Mouse (Mus musculus): ENCODE measurements around the gene Epo. TPM values are rescaled to one million over a fixed set of nuclear protein-coding genes. Genes with fewer than 3 reads are reported as not detected.

Epo gene
- polyA plus RNA-seq, 1 experiment from 2014 or later: not detected

DNA sequence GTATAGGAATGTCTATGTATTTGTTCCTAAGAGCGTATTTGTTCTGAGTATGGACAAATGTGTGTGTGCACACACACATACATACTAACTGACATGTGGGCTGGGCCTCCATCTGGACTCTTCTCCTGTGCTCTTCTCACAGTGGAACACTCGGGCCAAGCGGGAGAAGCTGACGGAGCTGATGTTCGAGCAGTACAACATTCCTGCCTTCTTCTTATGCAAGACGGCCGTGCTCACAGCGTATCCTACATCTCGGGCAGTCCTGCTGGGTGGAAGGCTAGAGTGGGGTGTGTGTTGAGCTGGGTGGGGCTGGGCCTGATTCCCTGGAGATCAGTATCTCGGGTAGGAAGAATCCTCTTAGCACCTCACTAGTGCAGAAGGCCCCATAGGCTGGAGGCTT, 29.9 kb upstream of the Epo start:
- WGBS: 76% methylated on average over 10 of the region's 10 CpGs
- no peak overlapping the region for H3K4me2 ChIP-seq
- H3K9ac ChIP-seq: no peak overlapping the region
- H3K4me1 ChIP-seq (replicated peaks): no peaks in the 10 kb centered on the region
- no peak overlapping the region for H3K27ac ChIP-seq (replicated peaks)
- no peak overlapping the region for H3K4me3 ChIP-seq
- H3K36me3 ChIP-seq: peaks cover 18% of the 10 kb centered on the region
- no peaks in the 10 kb centered on the region for H3K9me3 ChIP-seq
- no peaks in the 10 kb centered on the region for H3K27me3 ChIP-seq
- no peak for ATAC-seq (ENCODE audit: low FRiP score, low read depth)

DNA sequence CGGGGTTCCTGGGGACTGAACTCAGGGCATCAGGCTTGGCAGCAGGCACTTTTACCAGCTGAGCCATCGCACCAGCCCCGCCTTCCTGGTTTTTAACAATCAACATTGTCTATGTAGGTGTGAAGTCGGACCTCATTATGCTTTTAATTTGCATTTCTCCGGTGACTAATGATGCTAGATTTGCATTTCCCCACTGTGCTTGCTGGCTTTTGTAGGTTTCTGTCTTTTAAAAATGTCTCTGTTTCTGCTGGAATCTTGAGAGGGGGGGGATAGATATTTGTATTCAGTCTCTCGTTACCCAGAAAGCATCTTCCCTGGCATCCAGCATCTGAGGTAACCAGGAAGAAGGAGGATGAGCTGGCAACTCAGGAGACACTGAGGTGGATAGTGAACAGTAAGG, 28.5 kb upstream of the Epo start:
- Histone ChIP-seq H3K36me3 (peaks cover 11% of the 10 kb centered on the region), H3K9me3 (no peaks in the 10 kb centered on the region), H3K4me3 (no peak overlapping the region), H3K27me3 (no peaks in the 10 kb centered on the region), H3K9ac (no peak overlapping the region), H3K27ac (replicated peaks) (no peak overlapping the region), H3K4me1 (replicated peaks) (no peaks in the 10 kb centered on the region), H3K4me2 (no peak overlapping the region)
- no peak for ATAC-seq (ENCODE audit: low FRiP score, low read depth)
- 46% methylated on average over 6 of the region's 6 CpGs for WGBS

DNA sequence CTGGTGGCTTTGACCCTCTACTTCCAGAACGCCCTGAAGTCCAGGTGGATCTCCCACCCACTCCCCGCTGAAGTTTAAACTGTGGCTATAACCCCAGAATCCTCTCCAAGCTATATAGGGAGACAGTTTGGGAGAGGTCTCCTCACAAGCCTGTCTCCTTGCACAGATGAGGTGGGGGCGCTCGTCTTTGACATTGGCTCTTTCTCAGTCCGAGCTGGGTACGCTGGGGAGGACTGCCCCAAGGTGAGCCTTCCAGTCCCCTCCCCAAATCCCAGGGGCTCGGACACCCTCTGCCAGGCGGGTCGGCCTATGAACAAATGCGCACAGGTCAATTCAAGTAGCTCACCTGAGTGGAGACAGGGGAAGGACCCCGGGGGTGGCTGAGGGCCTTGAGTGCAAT, 20.9 kb upstream of the Epo start:
- peak; percentile 39; the same call in 1 of the 2 replicates for ATAC-seq (ENCODE audit: low FRiP score, low read depth)
- no peaks in the 10 kb centered on the region for H3K36me3 ChIP-seq
- 50% methylated on average over 11 of the region's 11 CpGs for WGBS
- H3K9ac ChIP-seq: peak overlapping the region; percentile 82
- H3K4me3 ChIP-seq: peak overlapping the region; percentile 72
- H3K4me2 ChIP-seq: peak overlapping the region; percentile 80
- no peaks in the 10 kb centered on the region for H3K9me3 ChIP-seq
- peak overlapping the region; percentile 87 for H3K27ac ChIP-seq (replicated peaks)
- H3K27me3 ChIP-seq: no peaks in the 10 kb centered on the region
- peaks cover 22% of the 10 kb centered on the region for H3K4me1 ChIP-seq (replicated peaks)

DNA sequence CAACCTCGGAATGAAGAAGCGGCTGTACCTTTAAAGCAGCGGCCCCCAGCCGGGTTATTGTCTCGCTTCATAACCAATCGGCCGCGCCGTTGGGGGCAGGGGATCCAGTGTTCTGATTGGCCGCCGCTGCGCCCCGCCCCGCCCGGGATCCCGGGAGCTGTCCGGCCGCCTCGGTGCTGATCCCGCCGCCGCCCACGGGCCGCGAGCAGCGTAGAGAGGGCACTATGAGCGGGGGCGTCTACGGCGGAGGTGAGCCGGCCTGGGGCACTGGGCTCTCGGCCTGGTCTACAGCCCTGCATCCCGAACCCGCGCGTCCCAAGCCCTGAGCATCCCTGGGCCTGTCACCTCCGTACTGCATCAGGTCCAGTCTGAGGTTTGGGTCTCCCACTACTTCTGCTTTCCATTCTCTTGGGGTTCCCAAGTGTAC, 20.4 kb upstream of the Epo start, which contains the start of gene Actl6b:
Gene Actl6b, plus strand, starts transcription at position 107 of the 427 bp plus-strand sequence.
- no peaks in the 10 kb centered on the region for H3K36me3 ChIP-seq
- no peaks in the 10 kb centered on the region for H3K9me3 ChIP-seq
- peak; percentile 96 for ATAC-seq (ENCODE audit: low FRiP score, low read depth)
- peak within 1 kb of the TSS; percentile 82 for H3K9ac ChIP-seq
- peak within 1 kb of the TSS; percentile 80 for H3K4me2 ChIP-seq
- H3K27ac ChIP-seq (replicated peaks): peak within 1 kb of the TSS; percentile 87
- H3K4me3 ChIP-seq: peak within 1 kb of the TSS; percentile 72
- H3K27me3 ChIP-seq: no peaks in the 10 kb centered on the region
- H3K4me1 ChIP-seq (replicated peaks): peaks cover 22% of the 10 kb centered on the region
- 1% methylated on average over 36 of the region's 37 CpGs for WGBS

DNA sequence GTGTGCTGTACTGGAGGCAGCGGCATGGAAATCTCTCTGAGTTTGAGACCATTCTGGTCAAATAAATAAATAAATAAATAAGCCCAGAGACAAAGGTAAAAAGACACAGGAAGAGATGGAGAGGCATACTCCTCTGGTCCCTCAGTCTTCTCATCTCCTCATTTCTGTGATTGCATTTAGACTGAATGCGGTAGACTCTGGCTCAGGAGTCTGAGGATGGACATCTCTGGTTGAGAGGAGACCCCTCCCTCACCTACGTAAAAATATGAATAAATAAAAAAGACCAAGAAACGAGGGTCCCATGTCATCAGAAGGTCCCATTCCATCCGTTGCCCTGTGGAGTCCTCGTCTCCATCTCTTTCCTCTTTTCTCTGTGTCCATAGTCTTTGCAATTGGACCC, 20.0 kb upstream of the Epo start:
- Histone ChIP-seq H3K27ac (replicated peaks) (peak overlapping the region; percentile 87), H3K4me2 (peak overlapping the region; percentile 80)

DNA sequence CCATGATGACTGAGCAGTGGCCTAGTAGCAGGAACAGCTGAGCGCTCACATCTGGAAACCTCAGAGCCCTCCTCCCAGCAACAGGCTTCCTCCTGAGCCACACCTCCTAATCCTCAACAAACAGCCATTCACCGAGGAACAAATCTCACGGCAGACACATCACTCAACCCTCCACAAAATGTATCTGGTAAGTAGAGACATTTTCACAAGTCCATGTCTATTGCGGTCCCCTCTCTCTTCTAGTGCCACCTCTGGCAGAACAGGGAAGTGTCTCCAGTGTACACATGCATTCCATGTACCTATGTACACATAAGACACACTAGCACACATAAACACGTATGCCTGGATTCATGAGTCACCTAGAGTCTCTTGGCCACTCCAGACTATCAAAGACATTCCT, 18.1 kb upstream of the Epo start:
- no peak overlapping the region for H3K4me3 ChIP-seq
- 82% methylated on average over 5 of the region's 5 CpGs for WGBS
- H3K4me2 ChIP-seq: no peak overlapping the region
- H3K27ac ChIP-seq (replicated peaks): no peak overlapping the region
- no peaks in the 10 kb centered on the region for H3K36me3 ChIP-seq
- ATAC-seq (ENCODE audit: low FRiP score, low read depth): no peak
- H3K4me1 ChIP-seq (replicated peaks): peaks cover 22% of the 10 kb centered on the region
- H3K9ac ChIP-seq: no peak overlapping the region
- H3K27me3 ChIP-seq: no peaks in the 10 kb centered on the region
- H3K9me3 ChIP-seq: no peaks in the 10 kb centered on the region

More for the DNA sequence above, 20.0 kb upstream of the Epo start:
- ATAC-seq (ENCODE audit: low FRiP score, low read depth): peak; percentile 67
- Histone ChIP-seq H3K27me3 (no peaks in the 10 kb centered on the region), H3K9ac (peak overlapping the region; percentile 53), H3K36me3 (no peaks in the 10 kb centered on the region), H3K9me3 (no peaks in the 10 kb centered on the region), H3K4me1 (replicated peaks) (peaks cover 22% of the 10 kb centered on the region), H3K4me3 (peak overlapping the region; percentile 72)
- 20% methylated on average over 6 of the region's 6 CpGs for WGBS

DNA sequence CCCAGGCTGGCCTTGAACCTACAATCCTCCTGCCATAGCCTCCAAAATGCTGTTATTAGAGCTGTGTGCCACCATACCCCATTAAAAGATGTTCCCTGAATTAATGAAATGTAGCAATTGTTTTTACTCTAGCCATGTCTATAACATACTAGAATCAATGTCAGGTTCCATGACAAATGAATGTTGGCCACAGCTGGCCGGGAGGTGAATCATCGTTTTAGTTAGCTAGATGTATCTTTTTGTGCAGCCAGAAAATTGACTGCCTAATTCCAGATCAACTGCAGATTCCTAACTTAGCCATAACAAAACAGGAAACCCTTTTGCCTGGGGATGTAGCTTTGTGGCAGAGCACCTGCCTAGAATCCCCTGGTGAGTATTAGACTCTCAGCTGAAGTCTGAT, 16.8 kb upstream of the Epo start:
- no peak overlapping the region for H3K4me3 ChIP-seq
- H3K9ac ChIP-seq: no peak overlapping the region
- ATAC-seq (ENCODE audit: low FRiP score, low read depth): no peak
- no peaks in the 10 kb centered on the region for H3K27me3 ChIP-seq
- H3K4me1 ChIP-seq (replicated peaks): peaks cover 14% of the 10 kb centered on the region
- H3K4me2 ChIP-seq: no peak overlapping the region
- H3K27ac ChIP-seq (replicated peaks): no peak overlapping the region
- no peaks in the 10 kb centered on the region for H3K9me3 ChIP-seq
- 81% methylated on average over 2 of the region's 2 CpGs for WGBS
- no peaks in the 10 kb centered on the region for H3K36me3 ChIP-seq

DNA sequence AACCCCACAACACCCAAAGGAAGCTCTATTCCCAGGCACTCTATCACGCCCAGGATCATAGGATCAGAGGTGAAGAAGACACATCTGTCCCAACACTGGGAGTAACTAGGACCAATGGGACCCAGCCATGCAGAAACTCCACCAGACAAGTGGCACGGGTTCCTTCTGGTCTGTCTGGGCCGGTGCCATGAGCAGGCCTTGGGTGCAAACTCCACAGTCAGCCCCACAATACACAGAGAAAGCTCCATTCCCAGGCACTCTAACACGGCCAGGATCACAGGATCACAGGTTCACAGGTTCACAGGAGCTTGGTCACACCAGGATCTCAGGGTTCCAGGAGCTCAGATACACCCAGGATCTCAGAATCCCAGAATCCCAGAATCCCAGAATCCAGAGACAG, 12.6 kb upstream of the Epo start:
- no peaks in the 10 kb centered on the region for H3K36me3 ChIP-seq

DNA sequence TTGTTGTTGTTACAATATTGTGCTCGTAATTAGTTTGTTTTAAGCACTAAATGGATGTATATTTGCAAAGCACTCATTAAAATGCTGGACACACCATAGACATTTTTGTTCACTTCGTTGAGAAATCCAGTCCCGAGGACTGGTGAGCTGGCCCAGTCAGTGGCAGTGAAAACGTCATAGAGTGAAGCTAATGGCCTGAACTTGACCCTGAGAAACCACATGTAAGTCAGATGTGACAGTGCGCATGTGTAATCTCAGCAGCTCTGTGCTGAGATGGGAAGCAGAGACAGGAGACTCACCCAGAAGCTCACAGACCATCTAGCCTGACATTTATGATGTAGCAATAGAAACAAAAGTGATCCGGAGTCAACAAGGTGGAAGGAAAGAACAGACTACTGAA, 11.9 kb upstream of the Epo start:
- H3K4me1 ChIP-seq (replicated peaks): no peaks in the 10 kb centered on the region
- H3K9ac ChIP-seq: no peak overlapping the region
- no peaks in the 10 kb centered on the region for H3K27me3 ChIP-seq
- ATAC-seq (ENCODE audit: low FRiP score, low read depth): no peak
- no peak overlapping the region for H3K4me3 ChIP-seq
- H3K4me2 ChIP-seq: no peak overlapping the region
- WGBS: 66% methylated on average over 6 of the region's 6 CpGs
- no peaks in the 10 kb centered on the region for H3K36me3 ChIP-seq
- no peaks in the 10 kb centered on the region for H3K9me3 ChIP-seq
- H3K27ac ChIP-seq (replicated peaks): no peak overlapping the region

More for the DNA sequence above, 12.6 kb upstream of the Epo start:
- no peaks in the 10 kb centered on the region for H3K4me1 ChIP-seq (replicated peaks)
- H3K27me3 ChIP-seq: no peaks in the 10 kb centered on the region
- H3K4me2 ChIP-seq: no peak overlapping the region
- H3K27ac ChIP-seq (replicated peaks): no peak overlapping the region
- H3K9ac ChIP-seq: no peak overlapping the region
- ATAC-seq (ENCODE audit: low FRiP score, low read depth): no peak
- 78% methylated on average over 4 of the region's 4 CpGs for WGBS
- H3K9me3 ChIP-seq: no peaks in the 10 kb centered on the region
- H3K4me3 ChIP-seq: no peak overlapping the region

DNA sequence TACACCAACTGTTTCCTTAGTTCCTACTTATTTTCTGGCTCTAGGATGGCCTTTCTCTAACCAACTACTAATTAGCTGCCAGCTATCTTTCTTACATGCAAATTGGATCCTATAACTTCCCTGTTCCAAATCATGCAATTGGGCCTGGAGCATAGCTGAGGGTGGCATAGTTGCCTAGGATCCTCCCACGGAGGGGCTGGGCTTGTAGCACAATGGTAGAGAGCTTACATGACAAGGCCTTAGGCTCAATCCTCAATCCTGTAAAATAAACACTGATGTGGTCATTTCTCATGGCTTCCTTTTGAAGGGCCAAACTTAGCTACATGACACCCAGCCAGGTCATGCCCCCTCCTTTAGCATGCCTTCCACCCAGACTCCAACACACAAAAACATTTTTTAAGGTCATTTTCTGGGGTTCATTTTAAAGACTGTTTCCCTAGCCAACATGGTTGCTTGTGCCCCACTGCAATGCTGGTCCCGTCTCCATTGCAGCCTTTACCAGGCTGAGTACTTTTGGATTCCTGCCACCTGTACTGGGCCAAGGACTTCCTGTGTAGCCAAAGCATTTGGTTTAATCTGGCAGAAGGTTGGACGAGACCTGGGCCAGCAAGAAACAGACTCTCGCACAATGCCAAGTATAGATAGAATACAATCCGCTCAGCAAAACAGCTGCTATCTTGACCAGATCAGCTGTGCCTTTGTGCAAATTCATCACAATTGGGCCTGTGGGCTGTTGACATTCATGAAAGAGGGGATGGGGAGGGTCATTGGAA, 8.9 kb upstream of the Epo start:
- Histone ChIP-seq H3K4me3 (no peak overlapping the region), H3K4me2 (no peak overlapping the region), H3K9ac (no peak overlapping the region), H3K36me3 (no peaks in the 10 kb centered on the region), H3K27ac (replicated peaks) (peak overlapping the region; percentile 11; the same call in 1 of the 2 replicates), H3K9me3 (no peaks in the 10 kb centered on the region), H3K27me3 (no peaks in the 10 kb centered on the region), H3K4me1 (replicated peaks) (no peaks in the 10 kb centered on the region)
- 62% methylated on average over 5 of the region's 5 CpGs for WGBS
- ATAC-seq (ENCODE audit: low FRiP score, low read depth): no peak

DNA sequence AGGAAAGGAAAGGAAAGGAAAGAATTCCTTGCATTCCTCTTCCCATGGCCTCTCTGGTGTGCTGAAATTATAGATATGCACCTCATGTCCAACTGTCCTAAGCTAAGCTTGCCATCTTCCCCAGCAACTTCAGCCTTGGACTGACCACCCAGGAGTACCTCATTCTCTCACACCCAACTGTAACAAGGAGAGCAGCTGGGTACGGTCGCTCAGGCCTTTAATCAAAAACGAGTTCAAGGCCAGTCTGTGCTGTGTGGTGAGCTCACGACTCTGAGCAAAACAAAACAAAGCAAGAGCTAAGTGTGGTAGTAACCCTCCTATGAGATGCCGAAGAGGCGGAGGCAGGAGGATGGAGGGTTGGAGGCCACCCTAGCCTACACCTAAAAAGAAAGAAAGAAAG, 7.9 kb upstream of the Epo start:
- H3K4me3 ChIP-seq: no peak overlapping the region
- H3K27me3 ChIP-seq: no peaks in the 10 kb centered on the region
- no peaks in the 10 kb centered on the region for H3K36me3 ChIP-seq
- H3K27ac ChIP-seq (replicated peaks): no peak overlapping the region
- no peaks in the 10 kb centered on the region for H3K4me1 ChIP-seq (replicated peaks)
- ATAC-seq (ENCODE audit: low FRiP score, low read depth): no peak
- 79% methylated on average over 6 of the region's 6 CpGs for WGBS
- no peaks in the 10 kb centered on the region for H3K9me3 ChIP-seq
- no peak overlapping the region for H3K4me2 ChIP-seq
- no peak overlapping the region for H3K9ac ChIP-seq

DNA sequence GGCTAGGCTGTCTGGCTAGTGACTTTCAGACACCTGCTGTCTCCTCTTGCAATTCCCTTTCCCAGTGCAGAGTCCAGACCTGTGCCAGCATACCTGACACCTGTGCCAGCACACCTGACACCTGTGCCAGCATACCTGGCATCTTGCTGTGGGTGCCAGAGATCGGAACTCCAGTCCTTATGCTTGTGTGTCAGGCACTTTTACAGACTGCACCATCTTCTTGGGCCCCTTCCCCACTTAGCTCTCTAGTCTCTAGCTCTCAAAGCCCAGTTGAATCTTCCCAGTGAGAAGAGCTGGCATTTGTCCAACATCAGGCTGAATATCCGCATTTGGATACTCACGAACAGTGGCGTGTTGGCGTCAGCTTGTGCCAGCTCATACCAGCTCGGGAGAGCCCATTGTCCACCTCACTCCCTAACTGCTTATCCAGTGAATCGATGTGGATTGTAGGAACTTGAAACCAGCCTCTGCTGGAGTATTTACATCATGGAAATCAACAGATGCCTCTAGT, 6.3 kb upstream of the Epo start:
- Histone ChIP-seq H3K27ac (replicated peaks) (0 out of 2 replicates have a peak overlapping the region, but pooled peaks have one; percentile 50), H3K9ac (no peak overlapping the region), H3K36me3 (no peaks in the 10 kb centered on the region), H3K4me2 (no peak overlapping the region), H3K9me3 (no peaks in the 10 kb centered on the region), H3K4me1 (replicated peaks) (no peaks in the 10 kb centered on the region), H3K27me3 (no peaks in the 10 kb centered on the region), H3K4me3 (no peak overlapping the region)
- ATAC-seq (ENCODE audit: low FRiP score, low read depth): peak; percentile 57; the same call in 1 of the 2 replicates
- WGBS: 43% methylated on average over 7 of the region's 7 CpGs

All from hindbrain, embryonic 15.5 days (tissue).